Mouse (Mus musculus): Measurements from ENCODE around the gene Clk3. TPM values are rescaled to one million over a fixed set of nuclear protein-coding genes. Genes with fewer than 3 reads are reported as not detected.
A peak's percentile ranks its signal among the peaks of the same experiment; 100 is the strongest.

Clk3 gene
- total and polyA plus RNA-seq, 3 experiments, result 27.6 to 61.7 (median 33.8) TPM

DNA sequence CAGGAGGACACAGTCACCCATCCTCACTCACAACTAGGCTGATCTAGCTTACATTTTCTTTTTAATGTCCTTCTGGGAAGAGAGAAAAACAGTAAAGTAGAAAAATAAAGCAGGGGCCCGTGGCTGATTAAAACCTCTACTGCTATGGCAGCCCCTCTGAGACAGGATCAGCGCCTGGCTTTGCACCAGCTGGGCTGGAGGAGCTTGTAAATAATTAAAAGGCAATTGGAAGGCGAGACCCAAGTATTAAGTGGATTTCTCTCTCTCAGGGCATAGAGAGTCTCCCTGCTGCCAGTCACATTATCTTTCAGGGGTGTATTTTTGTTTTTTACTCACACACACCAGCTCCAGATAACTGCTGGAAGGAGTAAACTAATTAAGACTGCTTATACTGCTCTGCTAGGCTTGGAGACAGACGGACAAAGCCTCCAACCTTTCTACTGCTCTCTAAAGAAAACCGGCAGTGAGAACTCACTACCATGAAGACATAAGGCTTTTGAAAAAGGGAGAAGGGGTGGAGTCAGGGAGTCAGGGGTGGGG, 43.2 kb upstream of the Clk3 start:
- WGBS, result 69% methylated on average over 5 of the region's 5 CpGs
- Histone ChIP-seq H3K27me3 (ENCODE audit: control insufficient read depth, insufficient read depth, low read length) (no peaks in the 10 kb centered on the region), H3K4me3 (no peak overlapping the region), H3K36me3 (ENCODE audit: control insufficient read depth, insufficient read depth, low read length) (no peaks in the 10 kb centered on the region), H3K27ac (peak overlapping the region; percentile 14; the same call in 1 of the 2 replicates), H3K4me1 (ENCODE audit: control insufficient read depth, insufficient read depth, low read length) (peaks cover 2% of the 10 kb centered on the region; the same call in 1 of the 2 replicates), H3K9ac (ENCODE audit: low read depth, low read length) (no peak overlapping the region), H3K79me2 (replicated peaks; ENCODE audit: control insufficient read depth, insufficient read depth, low read length) (no peaks in the 10 kb centered on the region)
- intact Hi-C loops (cut with DNase I), result no loop called here
- TF ChIP-seq CTCF (IDR thresholded peaks at IDR 0.05), result no peak
- no peak for TF ChIP-seq POLR2A (IDR thresholded peaks at IDR 0.05; ENCODE audit: insufficient read depth, low read depth, low read length)
- TF ChIP-seq EP300 (IDR thresholded peaks at IDR 0.05; ENCODE audit: insufficient read depth, low read depth, low read length), result no peak
- DNase-seq, result no peak

DNA sequence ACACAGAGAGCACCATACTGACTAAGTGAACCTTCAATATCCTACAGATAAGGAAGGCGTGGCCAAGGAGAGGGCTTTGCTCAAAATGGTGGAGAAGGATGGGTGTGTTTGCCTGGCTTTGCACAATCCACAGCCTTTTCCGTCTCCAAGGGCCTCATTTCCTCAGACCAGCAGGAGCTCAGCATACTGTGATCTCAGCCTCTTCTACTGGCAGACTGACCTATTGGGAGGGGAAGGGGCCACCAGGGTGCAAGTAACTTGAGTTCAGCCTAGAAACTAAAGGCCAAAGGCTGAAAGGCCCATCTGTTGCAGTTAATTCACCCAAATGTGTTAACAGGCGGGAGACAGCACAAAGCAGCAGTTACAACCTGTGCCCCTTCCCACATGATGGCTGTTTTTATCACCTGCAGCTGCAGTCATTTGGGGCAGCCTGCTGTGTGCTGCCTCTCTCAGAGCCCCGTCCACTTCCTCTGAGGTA, 41.6 kb upstream of the Clk3 start:
- no peak overlapping the region for H3K9ac ChIP-seq (ENCODE audit: low read depth, low read length)
- H3K79me2 ChIP-seq (replicated peaks; ENCODE audit: control insufficient read depth, insufficient read depth, low read length), result no peaks in the 10 kb centered on the region
- H3K4me3 ChIP-seq, result no peak overlapping the region
- no peak overlapping the region for H3K27ac ChIP-seq
- TF ChIP-seq CTCF (IDR thresholded peaks at IDR 0.05) (no peak), EP300 (IDR thresholded peaks at IDR 0.05; ENCODE audit: insufficient read depth, low read depth, low read length) (no peak), POLR2A (IDR thresholded peaks at IDR 0.05; ENCODE audit: insufficient read depth, low read depth, low read length) (no peak)
- WGBS, result 81% methylated on average over 4 of the region's 4 CpGs
- DNase-seq, result no peak
- H3K27me3 ChIP-seq (ENCODE audit: control insufficient read depth, insufficient read depth, low read length), result no peaks in the 10 kb centered on the region
- H3K4me1 ChIP-seq (ENCODE audit: control insufficient read depth, insufficient read depth, low read length), result peaks cover 2% of the 10 kb centered on the region; the same call in 1 of the 2 replicates
- intact Hi-C loops (cut with DNase I), result no loop called here
- no peaks in the 10 kb centered on the region for H3K36me3 ChIP-seq (ENCODE audit: control insufficient read depth, insufficient read depth, low read length)

GRCm38 (mm10) chr9:57806066-57806481, 40.4 kb upstream of the Clk3 start:
- H3K79me2 ChIP-seq (replicated peaks; ENCODE audit: control insufficient read depth, insufficient read depth, low read length), result no peaks in the 10 kb centered on the region
- WGBS, result 52% methylated on average over 1 of the region's 1 CpGs
- H3K4me1 ChIP-seq (ENCODE audit: control insufficient read depth, insufficient read depth, low read length), result peaks cover 2% of the 10 kb centered on the region; the same call in 1 of the 2 replicates
- no peak for DNase-seq
- H3K27me3 ChIP-seq (ENCODE audit: control insufficient read depth, insufficient read depth, low read length), result no peaks in the 10 kb centered on the region
- H3K27ac ChIP-seq, result no peak overlapping the region
- H3K4me3 ChIP-seq, result no peak overlapping the region
- TF ChIP-seq CTCF (IDR thresholded peaks at IDR 0.05) (no peak), POLR2A (IDR thresholded peaks at IDR 0.05; ENCODE audit: insufficient read depth, low read depth, low read length) (no peak), EP300 (IDR thresholded peaks at IDR 0.05; ENCODE audit: insufficient read depth, low read depth, low read length) (no peak)
- no peak overlapping the region for H3K9ac ChIP-seq (ENCODE audit: low read depth, low read length)
- no peaks in the 10 kb centered on the region for H3K36me3 ChIP-seq (ENCODE audit: control insufficient read depth, insufficient read depth, low read length)
- intact Hi-C loops (cut with DNase I), result no loop called here

DNA sequence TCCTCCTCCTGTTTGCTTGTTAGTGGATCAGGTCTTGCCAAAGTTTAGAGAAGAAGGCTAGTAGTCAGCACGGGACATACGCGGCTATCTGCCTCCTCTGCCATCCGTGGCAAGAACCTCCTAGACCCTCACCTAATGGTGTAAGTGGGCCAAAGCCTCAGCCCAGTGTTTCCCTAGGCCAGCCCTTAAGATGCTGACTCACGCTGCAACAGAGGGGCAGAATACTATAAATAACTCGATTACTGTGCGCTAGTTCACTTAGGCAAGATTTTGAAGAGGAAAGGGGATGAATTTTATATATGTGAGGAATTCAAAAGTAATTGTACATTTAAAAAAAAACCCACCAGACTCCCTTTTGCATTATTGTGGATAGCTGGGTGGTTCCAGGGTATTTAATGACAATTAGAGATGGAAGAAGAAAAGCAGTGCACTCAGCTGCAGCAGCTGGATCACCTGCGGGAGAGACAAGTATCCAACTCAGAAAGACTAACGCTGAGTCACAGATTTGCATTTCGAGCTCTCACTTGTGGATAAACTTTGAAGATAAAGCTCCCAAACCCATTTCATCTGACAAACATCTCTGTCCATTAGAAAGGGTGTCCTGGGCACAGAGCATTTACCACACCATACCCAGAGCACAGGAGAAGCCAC, 39.6 kb upstream of the Clk3 start:
- H3K4me3 ChIP-seq, result no peak overlapping the region
- 61% methylated on average over 10 of the region's 10 CpGs for WGBS
- no peaks in the 10 kb centered on the region for H3K27me3 ChIP-seq (ENCODE audit: control insufficient read depth, insufficient read depth, low read length)
- H3K27ac ChIP-seq, result peak overlapping the region; percentile 53
- no peak for TF ChIP-seq EP300 (IDR thresholded peaks at IDR 0.05; ENCODE audit: insufficient read depth, low read depth, low read length)
- no peak for TF ChIP-seq CTCF (IDR thresholded peaks at IDR 0.05)
- TF ChIP-seq POLR2A (IDR thresholded peaks at IDR 0.05; ENCODE audit: insufficient read depth, low read depth, low read length), result no peak
- H3K79me2 ChIP-seq (replicated peaks; ENCODE audit: control insufficient read depth, insufficient read depth, low read length), result no peaks in the 10 kb centered on the region
- peaks cover 2% of the 10 kb centered on the region; the same call in 1 of the 2 replicates for H3K4me1 ChIP-seq (ENCODE audit: control insufficient read depth, insufficient read depth, low read length)
- no peak overlapping the region for H3K9ac ChIP-seq (ENCODE audit: low read depth, low read length)
- DNase-seq, result no peak
- intact Hi-C loops (cut with DNase I), result no loop called here
- H3K36me3 ChIP-seq (ENCODE audit: control insufficient read depth, insufficient read depth, low read length), result no peaks in the 10 kb centered on the region

DNA sequence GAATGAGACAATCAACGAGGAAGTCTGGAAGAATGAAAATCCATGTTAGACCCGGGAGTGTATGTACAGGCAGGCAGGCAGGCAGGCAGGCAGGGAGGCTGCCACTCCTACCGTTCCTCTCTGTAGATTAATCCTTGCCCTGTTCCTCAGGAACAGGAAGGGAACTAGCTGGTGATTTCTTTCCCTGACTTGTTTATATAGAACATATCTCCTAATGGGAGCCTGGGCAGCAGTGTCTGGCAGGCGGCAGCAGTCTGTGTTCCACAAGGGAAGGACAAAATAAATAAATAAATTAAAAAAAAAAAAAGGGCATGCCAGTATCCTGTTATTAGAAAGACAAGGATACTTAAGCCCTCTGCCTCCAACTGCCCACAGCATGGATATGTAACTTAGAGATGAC, 38.2 kb upstream of the Clk3 start:
- Histone ChIP-seq H3K9ac (ENCODE audit: low read depth, low read length) (no peak overlapping the region), H3K4me3 (no peak overlapping the region), H3K36me3 (ENCODE audit: control insufficient read depth, insufficient read depth, low read length) (no peaks in the 10 kb centered on the region), H3K27me3 (ENCODE audit: control insufficient read depth, insufficient read depth, low read length) (no peaks in the 10 kb centered on the region), H3K4me1 (ENCODE audit: control insufficient read depth, insufficient read depth, low read length) (peaks cover 3% of the 10 kb centered on the region), H3K27ac (no peak overlapping the region), H3K79me2 (replicated peaks; ENCODE audit: control insufficient read depth, insufficient read depth, low read length) (no peaks in the 10 kb centered on the region)
- no peak for DNase-seq
- intact Hi-C loops (cut with DNase I), result no loop called here
- 40% methylated on average over 4 of the region's 4 CpGs for WGBS
- TF ChIP-seq EP300 (IDR thresholded peaks at IDR 0.05; ENCODE audit: insufficient read depth, low read depth, low read length) (no peak), CTCF (IDR thresholded peaks at IDR 0.05) (no peak), POLR2A (IDR thresholded peaks at IDR 0.05; ENCODE audit: insufficient read depth, low read depth, low read length) (no peak)

- Histone ChIP-seq H3K4me1 (ENCODE audit: control insufficient read depth, insufficient read depth, low read length) (peaks cover 3% of the 10 kb centered on the region), H3K27me3 (ENCODE audit: control insufficient read depth, insufficient read depth, low read length) (no peaks in the 10 kb centered on the region), H3K9ac (ENCODE audit: low read depth, low read length) (no peak overlapping the region), H3K27ac (no peak overlapping the region), H3K36me3 (ENCODE audit: control insufficient read depth, insufficient read depth, low read length) (no peaks in the 10 kb centered on the region), H3K79me2 (replicated peaks; ENCODE audit: control insufficient read depth, insufficient read depth, low read length) (no peaks in the 10 kb centered on the region), H3K4me3 (no peak overlapping the region)
- 64% methylated on average over 3 of the region's 3 CpGs for WGBS
- TF ChIP-seq CTCF (IDR thresholded peaks at IDR 0.05), result no peak
- TF ChIP-seq POLR2A (IDR thresholded peaks at IDR 0.05; ENCODE audit: insufficient read depth, low read depth, low read length), result no peak
- no peak for TF ChIP-seq EP300 (IDR thresholded peaks at IDR 0.05; ENCODE audit: insufficient read depth, low read depth, low read length)
- intact Hi-C loops (cut with DNase I), result no loop called here
- DNase-seq, result no peak
Observed at GRCm38 (mm10) chr9:57803047-57803446, 37.4 kb upstream of the Clk3 start.
